ENCODE assay signal across 13 mouse cellular contexts in the genomic region with DNA sequence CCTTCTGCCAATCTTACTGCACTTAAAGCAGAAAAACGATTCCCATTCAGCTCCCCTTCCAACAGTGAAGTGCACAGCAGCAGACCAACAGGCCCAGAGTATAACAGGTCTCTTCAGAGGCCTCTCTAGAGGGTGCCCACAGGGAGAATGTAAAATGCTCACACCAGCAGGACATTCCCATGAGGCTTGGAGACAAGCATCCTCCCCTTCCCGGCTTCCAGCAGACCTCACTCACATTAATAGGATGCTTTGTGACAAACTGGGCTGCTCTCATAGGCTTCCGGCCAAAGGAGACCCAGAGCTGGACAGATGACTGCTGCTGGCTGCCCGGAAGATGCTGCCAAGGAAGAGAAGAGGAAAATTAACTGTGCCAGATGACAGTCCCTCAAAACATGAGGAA. TPM values are rescaled to one million over a fixed set of nuclear protein-coding genes. Genes with fewer than 3 reads are reported as not detected.
DNase-seq lines count a peak whose midpoint lies in the region; TF ChIP-seq lines count a peak whose summit lies in the region.
"Had no signal": no experiment of that assay in that cellular context is flagged by ENCODE, and none has a peak within 500 bp of the region (broad histone marks: within the 10 kb centered on the region; RNA-seq: fewer than 3 reads in every experiment).

No protein-coding gene starts in this region.

- DNase-seq in gastrocnemius, postnatal 14 days: peak; percentile 14
- no peak for DNase-seq in gastrocnemius, adult 8-10 months (ENCODE audit: low spot score in 2 of 2)
- no peak for DNase-seq in left cerebral cortex, adult 2 months (ENCODE audit: extremely low spot score in 1 of 2, low spot score in 2 of 2)
- no peak for DNase-seq in left cerebral cortex, postnatal 14 days (ENCODE audit: low spot score in 2 of 2)
- DNase-seq in brain, adult 2 months (ENCODE audit: low read depth, low spot score): peak; percentile 68
- peak; percentile 46 to 47 for DNase-seq in cerebellum, postnatal 25 days
- DNase-seq in adrenal gland, adult 8-10 months: no peak
- DNase-seq in heart, postnatal 10 days: no peak
- DNase-seq: adrenal gland, postnatal 10 days; kidney, adult 11 months; thymus, postnatal 14 days had no signal

- no peak for TF ChIP-seq CTCF in left cerebral cortex, adult 2 months (IDR thresholded peaks at IDR 0.05)

- intact Hi-C loops in gastrocnemius, postnatal 14 days (cut with DNase I; ENCODE audit: low total_unique reads): no loop called here
- intact Hi-C loops in left cerebral cortex, adult 2 months (cut with DNase I): no loop called here
- intact Hi-C loops in left cerebral cortex, postnatal 14 days (cut with DNase I): no loop called here
- intact Hi-C loops in heart, postnatal 10 days (cut with DNase I): no loop called here

- peak overlapping the region; percentile 33 for H3K27ac ChIP-seq in left cerebral cortex, adult 2 months
- H3K27ac ChIP-seq: embryonic facial prominence, embryonic 15.5 days; heart, embryonic 15.5 days had no signal

- no peak overlapping the region for H3K4me3 ChIP-seq in left cerebral cortex, adult 2 months
- H3K4me3 ChIP-seq: embryonic facial prominence, embryonic 15.5 days; heart, embryonic 15.5 days had no signal

RNA-seq across cellular contexts. Expression of gene Sorl1, which starts 52.1 kb away (rescaled TPM):
- 10 to 100 TPM; 31.8 to 33.4 TPM for total RNA-seq in gastrocnemius, postnatal 14 days (2021)
- 10 to 100 TPM; 39.8 to 51.3 (median 42.6) TPM for total RNA-seq in gastrocnemius, adult 8-10 months (2022)
- total RNA-seq in left cerebral cortex, adult 2 months (2021): 100 to 1,000 TPM; 238 to 239 TPM
- 100 to 1,000 TPM; 137 to 158 TPM for total RNA-seq in left cerebral cortex, postnatal 14 days (2021)
- 10 to 100 TPM; 14.1 to 41.2 (median 31.8) TPM for total RNA-seq in adrenal gland, adult 8-10 months (2022)
- 1 to 10 TPM; 7.5 to 8.2 TPM for total RNA-seq in heart, postnatal 10 days (2021)

Comparison
In these comparisons a context has a peak if more than half of its experiments do, and no peak if none do; other contexts are left out.
1. DNase-seq: peak in gastrocnemius, postnatal 14 days (single experiment), brain, adult 2 months (single experiment) and cerebellum, postnatal 25 days (2 of 2); none in gastrocnemius, adult 8-10 months (0 of 2), left cerebral cortex, adult 2 months (0 of 2), left cerebral cortex, postnatal 14 days (0 of 2), adrenal gland, adult 8-10 months (single experiment) and heart, postnatal 10 days (0 of 2).